Mouse (Mus musculus): ENCODE results near the gene Fgfr2.

Fgfr2 gene

DNA sequence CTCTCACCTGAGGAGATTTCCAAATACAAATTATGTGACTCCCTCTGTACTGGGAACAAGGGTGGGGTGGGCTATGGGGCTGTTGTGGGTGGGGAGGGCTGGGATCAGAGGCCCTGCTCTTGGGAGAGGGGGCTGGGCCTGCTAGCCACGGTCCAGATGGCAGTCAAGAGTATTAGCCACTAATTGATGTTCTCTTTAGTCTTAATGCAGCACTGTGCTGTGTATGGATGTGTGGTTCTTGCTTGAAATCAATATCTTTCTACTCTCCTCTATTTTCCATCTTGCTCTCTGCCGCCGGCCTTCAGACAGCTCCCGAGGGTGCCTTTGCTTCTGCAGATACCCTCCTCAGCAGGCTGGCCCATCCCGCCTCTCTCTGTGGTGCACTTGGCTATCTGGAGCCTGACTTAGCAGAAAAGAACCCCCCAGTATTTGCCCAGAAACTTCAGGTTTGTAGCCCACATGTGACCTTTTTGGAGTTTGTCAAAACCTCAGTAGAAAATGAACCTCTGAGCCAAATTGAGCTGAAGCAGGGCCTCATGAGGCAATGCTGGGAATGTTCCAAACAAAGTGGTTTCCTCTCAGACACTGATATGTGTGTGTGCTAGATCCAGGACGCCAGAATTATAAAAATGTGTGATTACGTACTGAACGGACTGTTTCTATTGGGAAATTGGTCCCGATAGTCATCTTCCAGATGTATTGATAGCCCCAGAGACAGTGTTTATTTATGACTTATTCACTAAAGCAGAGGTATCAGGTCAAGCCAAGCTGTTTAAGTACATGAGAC is 2379.7 kb downstream of the Fgfr2 start:
- no peak for DNase-seq (ENCODE audit: low read depth, low spot score)

DNA sequence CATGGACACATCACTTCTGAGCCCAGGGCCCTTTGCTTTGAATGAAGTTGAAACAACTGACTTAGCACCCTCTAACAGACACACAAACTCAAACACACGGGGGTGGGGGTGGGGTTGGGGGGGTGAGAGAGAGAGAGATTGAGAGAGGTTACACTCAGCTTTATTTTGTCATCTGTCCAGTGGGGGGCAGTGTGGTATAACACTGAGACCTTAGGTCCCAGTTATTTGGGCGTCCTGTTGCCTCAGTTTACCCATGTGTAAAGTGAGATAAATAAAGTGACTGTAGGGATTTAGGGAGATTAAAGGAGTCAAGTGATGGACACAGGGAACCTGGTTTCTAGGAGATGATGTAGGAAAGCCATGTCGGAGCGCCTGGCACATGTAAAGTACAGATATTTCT is 2382.1 kb downstream of the Fgfr2 start:
- DNase-seq (ENCODE audit: low read depth, low spot score): no peak

DNA sequence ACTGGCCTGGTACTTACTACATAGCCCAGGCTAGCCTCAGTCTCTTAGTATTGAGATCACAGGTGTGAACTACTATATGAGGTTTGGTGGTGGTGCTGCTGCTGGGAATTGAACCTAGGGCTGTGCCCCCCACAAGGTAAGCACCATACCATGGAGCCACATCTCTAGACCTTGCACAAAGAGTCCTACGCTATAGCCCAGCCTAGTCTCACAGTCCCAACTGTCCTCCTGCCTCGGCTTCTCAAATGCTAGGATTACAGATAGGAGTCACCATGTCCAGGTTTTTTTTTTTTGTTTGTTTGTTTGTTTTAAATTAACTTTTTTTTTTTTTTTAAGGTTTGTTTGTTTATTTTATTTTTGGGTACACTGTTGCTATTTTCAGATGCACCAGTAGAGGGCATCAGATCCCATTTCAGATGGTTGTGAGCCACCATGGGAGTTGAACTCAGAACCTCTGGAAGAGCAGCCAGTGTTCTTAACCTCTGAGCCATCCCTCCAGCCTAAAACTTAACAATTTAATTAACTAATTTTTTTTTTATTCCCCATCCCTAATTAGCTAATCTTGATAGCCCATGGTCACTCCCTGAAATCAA is 2388.9 kb downstream of the Fgfr2 start:
- DNase-seq (ENCODE audit: low read depth, low spot score): no peak

DNA sequence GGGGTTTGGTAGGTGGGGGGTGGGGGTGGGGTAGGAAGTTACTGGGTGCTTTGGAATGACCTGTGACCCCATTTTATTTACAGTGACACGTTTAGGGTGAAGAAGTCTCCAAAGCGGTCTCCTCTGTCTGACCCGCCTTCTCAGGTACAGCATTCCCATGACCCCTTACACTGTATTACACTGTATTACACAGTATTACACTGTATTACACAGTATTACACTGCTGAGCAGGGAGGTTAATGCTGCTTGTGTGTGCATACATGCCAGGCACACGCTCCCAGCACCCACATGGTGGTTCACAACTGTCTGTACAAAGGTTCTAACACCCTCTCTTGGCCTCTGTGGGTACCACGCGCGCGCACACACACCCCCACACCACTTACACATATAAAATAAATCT is 2389.7 kb downstream of the Fgfr2 start:
- no peak for DNase-seq (ENCODE audit: low read depth, low spot score)

DNA sequence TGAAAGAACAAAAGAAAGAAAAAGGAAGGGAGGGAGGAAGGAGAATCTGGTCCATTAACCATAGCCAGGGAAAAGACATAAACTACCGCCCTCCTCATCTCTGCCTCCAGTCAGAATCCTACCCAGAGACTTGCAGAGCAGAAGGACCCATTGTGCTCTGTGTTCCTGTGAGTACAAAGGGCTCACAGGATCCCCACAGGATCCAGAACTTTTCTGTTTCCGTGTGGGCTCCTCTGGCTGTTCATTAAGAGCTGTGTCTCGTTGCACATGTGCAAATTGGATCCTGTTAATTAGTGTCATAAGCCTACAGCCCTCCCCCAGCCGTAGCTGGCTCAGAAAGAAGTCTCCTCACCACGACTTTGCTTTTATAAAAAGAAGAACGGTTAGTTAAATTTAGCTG is 2390.2 kb downstream of the Fgfr2 start:
- DNase-seq (ENCODE audit: low read depth, low spot score): no peak

DNA sequence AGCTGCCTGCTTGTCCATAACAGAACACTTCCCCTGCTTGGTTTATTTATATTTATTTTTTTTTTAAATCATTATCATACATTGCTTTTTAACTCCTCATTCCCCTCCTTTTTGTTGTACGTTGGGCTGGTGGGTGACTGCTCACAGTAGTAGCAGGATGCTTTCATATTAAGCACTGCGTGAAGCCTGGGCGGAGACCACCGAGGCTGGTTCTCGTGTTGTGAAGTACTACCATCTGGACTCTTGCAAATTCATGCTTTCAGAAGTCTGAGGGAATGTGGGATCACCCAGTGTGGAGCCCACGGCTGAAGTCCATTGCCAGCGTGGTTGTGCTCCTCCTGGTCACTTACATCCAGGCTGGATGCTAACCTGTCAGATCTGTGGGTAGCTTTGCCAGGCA is 2391.4 kb downstream of the Fgfr2 start:
- no peak for DNase-seq (ENCODE audit: low read depth, low spot score)

DNA sequence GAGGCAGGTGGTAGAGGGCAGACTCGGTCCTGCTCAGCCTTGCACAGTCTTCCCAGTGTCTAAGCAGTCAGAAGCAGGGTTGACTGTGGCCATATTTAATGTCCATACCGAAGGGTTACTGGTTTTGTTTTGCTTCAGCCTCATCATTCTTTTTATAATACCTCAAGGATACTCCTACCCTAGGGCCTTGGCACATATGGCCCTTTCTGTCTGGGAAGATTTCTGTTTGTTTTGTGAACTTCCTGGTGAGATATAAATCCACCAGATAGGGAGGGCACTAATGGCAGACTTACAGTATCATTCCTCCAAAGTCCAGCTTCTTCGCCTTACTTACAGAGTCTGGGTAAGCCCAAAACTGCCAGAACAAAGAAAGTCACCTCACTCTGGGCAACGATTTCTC is 2395.6 kb downstream of the Fgfr2 start:
- DNase-seq (ENCODE audit: low read depth, low spot score): no peak

DNA sequence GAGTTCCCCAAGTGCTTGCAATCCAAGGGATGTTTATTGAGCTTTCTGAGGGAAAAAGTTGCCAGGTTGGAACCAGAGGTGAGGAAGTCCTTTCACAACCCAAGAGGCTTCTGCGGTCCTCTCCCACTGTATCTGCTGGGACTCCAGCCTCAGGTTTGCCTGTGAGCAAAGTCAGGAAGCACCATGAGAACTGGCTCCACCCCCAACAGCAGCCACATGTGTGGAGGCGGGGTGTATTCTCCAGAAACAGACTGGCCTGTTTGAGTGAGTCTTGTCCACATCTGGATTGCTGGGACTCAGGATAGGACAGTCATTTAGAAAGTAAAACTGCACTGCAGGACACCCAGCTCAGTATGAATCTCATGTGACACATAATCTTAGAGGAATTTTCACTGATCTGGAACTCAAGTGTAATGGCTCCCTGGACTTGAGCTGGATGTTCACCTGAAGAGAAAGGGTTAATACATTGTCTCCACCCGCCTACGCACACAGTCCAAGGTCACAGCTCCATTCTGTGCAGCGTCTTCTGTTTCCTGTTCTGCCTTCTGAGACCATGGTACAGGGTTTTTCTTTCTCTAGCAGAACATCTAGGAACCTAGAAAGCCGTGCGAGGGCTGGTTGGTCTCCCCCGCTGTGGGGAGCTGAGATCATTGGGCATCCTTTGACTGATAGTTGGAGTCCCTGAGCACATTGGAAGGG is 2396.3 kb downstream of the Fgfr2 start:
- peak; percentile 33 for DNase-seq (ENCODE audit: low read depth, low spot score)

DNA sequence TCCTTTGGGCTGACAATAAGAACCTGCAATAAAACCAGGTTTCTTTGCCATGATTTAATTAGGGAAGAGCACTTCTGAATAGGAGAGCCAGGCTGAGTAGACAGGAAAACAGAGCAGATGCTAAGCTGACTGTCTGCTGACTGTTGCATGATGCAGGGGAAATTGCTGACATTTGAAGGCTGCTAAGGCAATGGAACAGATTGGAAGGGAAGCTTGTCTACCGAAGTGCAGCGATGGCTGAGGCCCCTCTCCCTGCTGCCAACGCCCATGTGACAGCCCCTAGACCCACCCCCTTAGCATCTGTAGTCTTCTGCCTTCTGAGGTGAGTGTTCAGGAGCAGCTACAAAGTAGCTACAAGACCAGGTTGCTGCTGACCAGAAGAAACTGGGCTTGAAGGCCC is 2397.0 kb downstream of the Fgfr2 start:
- no peak for DNase-seq (ENCODE audit: low read depth, low spot score)

DNA sequence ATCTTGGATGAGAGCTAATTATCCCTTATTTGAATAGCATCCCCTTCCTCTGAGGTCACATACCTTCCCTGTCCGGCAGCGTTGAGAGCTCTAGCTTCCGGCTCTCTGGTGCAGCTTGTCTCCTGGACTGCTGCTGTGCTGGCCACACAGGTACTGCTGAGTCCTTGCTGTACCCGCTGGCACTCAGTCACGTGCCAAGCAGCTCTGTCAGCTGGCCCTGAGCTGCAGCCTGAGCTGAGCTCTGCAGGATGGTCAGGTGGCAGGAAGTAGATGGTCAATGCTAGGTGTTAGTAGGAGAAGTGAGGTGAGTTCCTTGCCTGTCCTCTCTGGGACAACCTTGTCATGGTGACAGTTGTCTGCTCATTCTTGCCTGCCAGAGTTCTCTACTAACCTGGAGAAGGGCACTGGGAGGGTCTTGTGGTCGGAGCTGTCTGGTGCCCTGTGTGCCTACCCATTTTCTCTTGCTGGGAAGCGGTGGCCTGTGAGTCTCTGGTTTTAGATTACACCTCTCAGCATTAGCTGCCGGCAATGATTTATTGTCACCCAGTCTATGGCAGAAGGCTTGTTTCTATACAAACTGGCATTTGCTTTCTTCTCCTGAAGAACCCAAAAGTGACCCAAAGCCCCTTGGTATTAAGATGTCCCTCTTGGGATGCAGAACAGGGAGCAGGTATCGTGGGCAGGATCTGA is 2402.4 kb downstream of the Fgfr2 start:
- DNase-seq (ENCODE audit: low read depth, low spot score): no peak

DNA sequence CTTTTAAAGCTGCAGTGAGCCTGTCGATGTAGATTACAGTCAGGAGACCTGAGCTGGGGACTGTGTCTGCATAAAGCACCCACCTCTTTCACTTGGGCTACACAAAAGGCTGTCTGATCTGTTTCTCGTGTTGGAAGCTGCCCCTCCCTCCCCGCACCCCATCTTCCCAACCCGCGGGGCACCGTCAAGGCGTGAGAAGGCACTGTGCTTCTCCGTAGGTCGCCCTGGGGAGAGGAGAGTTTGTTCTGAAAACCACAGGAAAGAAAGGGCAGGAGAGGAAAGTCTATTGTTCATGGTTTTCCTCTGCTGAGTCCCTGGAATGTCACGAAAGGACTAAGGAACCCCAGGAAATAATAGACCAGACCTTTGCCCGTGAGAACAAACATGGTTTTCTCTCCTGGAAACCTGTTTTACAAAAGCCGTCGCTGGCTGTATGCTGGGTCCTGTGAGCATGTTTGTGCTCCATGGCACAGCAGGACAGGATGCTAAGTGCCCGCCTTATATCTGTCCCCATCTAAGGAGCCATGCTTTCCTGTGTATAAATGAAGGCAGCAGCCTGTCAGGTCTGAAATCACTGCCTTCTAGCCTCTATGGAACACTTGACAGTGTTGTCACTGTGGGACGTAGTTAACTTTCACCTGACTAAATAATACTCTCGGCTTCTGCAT is 2403.1 kb downstream of the Fgfr2 start:
- peak; percentile 68 for DNase-seq (ENCODE audit: low read depth, low spot score)

DNA sequence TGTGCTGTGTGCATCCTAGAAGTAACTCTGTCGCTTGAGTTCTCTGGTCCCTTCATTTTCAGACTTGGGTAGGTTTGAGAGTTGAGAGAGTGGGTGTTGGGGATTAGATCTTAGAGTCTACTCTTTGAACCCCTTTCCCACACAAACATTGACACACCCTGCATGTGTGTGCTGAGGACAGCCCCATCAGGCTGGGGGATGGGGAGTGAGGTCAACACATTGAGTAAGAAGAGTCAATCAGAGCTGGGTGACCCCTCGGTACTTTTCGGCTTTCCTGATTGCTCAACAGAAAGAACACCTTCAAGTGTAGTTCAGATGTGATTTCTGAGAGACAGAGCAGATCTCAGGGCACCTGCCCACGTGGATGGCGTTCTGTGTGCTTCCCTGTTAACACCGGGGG is 2406.2 kb downstream of the Fgfr2 start:
- DNase-seq (ENCODE audit: low read depth, low spot score): no peak

DNA sequence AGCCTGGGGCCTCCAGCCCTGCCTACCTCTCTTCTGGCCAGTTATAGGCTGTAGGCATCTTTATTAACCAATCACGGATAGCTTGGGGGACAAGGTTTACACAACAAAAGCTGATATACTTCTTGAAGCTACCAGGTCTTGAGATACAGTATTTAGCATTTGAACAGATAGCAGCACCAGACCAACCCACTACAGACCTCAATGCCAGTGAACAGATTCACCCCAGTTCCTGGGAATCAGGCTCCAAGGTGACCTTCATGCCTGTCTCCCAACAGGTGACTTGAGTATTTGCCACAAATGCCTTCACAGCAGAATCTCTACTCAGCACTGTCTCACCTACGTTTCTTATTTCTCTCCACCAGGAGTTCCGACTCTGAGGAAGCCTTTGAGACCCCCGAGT is 2406.8 kb downstream of the Fgfr2 start:
- DNase-seq (ENCODE audit: low read depth, low spot score): peak; percentile 80

DNA sequence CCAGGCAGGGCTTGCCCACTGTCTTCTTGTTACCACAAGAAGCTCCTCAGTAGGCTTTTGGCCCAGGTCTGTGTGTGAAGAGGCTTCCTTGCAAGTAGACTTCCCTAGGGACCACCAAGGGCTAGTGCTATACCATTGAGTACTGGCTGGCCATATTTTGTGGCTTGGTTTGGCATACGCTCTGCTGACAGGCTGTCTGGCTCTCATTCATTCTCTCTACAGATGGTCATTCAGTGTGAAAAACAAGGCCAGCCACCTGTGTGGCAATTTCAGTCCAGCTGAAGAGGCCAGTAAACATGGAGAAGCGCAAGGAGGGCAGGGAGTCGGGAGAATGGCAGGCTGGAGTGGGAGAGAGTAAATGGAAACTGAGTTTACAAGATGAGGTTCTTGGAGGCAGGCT is 2407.7 kb downstream of the Fgfr2 start:
- no peak for DNase-seq (ENCODE audit: low read depth, low spot score)

DNA sequence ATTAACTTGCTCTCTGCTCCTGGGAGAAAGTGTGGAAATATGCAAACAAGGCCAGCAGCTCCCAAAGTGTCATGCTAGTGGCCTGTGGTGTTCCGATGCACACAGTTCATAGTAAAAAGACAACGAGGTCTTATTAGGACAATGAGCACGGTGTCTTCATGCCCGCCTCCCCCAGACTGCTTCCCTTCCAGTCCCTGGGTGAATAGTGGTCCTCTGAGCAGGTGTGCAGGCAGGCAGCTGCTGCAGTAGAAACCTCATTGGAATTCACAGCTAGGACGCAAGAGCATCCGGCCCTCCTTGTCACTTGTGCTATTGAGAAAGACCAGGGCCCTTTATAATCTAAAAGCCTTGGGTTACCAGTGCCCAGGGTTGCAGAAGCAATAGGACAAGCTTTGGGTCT is 2409.8 kb downstream of the Fgfr2 start:
- no peak for DNase-seq (ENCODE audit: low read depth, low spot score)

DNA sequence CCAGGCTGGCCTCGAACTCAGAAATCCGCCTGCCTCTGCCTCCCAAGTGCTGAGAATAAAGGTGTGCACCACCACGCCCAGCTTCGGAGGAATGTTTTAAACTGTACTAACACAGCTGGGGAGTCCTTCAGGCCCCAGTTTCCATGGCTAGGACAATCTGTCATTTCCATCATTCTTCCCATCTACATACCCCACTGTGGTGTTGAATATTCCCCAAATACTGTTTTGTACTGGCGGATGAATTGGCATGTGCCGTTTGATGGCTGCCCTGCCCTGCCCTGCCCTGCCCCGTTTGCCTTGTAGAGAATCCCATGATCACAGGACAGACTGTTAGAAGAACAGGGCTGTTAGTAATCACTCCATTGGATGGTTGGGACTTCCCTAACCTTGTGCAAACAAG is 2411.3 kb downstream of the Fgfr2 start:
- peak; percentile 75 for DNase-seq (ENCODE audit: low read depth, low spot score)

DNA sequence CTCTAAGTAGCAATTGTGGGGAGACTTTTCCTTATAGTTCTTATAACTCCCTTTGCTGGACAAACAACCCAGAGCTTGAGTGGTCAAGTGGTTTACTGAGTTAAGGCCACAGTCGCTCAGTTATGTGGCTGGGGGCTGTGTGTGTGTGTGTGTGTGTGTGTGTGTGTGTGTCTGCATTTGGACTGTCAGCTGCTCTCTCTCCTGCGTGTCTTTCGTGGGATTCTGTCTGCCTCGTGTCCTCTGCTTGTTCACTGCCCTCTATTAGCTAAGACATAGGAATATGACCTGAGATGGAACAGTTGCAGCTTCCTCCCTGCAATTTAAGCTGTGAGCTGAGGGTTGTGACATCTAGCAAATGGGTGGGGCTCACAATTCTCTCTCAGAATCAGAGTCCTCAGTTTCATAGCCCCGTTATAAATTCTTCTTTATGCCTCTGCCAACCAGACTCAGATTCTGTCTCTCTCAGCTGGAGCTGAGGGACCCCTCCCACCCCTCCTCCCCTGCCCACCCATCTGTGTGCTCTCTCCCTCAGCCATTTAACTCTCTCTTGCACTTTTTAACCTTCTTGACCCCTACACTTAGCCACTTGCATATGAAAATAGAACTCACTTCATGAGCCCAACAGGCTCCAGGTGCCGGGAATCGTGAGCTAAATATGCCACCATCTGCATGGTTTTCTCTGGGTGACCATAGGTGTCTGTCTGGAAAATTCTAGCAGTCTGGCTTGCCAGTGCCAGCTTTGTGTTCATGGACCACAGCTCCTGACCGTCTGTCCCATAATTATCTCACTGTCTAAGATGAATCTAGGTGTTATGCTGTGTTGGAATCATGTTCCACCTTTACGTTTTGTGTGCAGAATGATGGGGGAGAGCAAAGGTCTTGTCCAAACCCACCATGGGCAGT is 2413.5 kb downstream of the Fgfr2 start:
- DNase-seq (ENCODE audit: low read depth, low spot score): no peak

DNA sequence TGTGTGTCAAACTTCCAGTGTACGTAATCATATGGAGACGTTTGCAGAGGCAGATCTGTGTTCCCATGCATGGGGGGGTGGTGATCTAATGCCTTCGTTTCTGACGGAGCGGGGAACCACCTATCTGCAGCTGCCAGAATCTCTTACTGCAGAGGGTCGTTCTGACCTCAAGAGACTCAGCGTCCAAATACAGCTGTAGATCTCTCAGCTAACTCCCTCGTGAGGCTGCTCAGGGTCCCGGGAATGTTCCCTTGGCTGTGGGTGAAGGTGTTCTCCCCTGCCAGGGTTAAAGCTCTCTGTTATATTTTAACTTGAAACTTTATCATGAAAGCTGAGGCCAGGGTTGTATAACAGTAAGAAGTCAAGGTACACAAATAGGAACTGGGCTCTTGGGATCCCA is 2414.2 kb downstream of the Fgfr2 start:
- no peak for DNase-seq (ENCODE audit: low read depth, low spot score)

DNA sequence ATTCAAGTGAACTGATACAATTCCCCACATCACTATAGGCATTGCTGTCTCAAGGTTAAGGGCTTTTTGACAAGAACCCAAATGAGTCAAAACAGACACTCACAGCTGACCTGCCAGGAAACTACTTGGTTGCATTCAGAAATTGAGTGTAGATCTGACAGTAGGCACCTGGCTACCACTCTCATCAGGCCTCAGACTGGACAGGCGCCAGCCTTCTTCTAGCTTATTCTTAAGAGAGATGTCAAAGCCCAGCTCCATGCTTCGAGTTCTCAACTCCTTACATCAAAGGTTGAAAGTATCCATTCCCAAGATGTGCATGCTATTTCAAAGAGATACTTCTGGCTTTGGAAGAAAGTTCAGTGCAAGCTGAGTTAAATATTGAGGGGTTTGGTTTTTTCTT is 2417.9 kb downstream of the Fgfr2 start:
- DNase-seq (ENCODE audit: low read depth, low spot score): no peak

DNA sequence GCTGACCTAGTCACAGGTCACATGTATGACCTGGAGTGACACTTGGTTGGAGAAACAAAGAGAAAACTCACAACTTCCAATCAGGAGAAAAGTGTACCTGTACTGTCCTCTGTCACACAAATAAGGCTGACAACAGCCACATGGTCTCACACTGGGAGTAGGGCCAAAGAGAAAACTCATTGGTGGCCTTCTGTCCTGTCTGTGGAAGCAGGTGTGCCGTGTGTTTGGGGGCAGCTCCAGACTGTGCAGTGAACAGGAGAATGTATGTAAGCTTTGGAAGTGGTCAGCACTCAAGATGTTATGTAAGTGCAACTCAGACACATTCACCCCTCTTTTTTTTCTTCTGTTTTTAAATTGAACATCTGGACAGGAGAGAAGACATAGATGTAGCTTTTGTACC is 2421.8 kb downstream of the Fgfr2 start:
- no peak for DNase-seq (ENCODE audit: low read depth, low spot score)

DNA sequence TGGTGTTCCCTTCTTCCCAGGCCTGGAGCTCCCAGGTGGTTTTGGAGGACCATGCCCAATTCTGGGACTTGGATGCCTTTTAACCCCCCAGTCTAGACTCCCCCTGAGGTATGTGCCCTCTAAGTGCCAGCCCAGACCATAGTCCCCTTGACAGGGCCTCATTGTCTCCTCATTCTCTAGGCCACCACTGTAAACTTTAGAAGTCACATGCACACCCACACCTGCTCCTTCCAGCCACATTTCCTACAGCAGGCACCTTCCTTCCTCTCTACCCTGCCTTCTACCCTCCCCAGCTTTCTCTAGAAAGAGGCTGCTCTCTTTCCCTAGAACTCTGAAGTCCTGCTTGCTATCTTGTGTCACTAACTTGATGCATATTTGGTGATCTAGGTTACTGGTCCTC is 2424.7 kb downstream of the Fgfr2 start:
- no peak for DNase-seq (ENCODE audit: low read depth, low spot score)

Measured in ZHBTc4 (cell line).